Mouse (Mus musculus) adrenal gland, postnatal 25 days (tissue): ENCODE measurements around the gene Cux1. TPM values are rescaled to one million over a fixed set of nuclear protein-coding genes. Genes with fewer than 3 reads are reported as not detected.
A peak's percentile ranks its signal among the peaks of the same experiment; 100 is the strongest.

Source experiments
- DNase-seq: peaks from one replicate; pipeline ENCODE4 v3.0.0; 2021; ENCODE audit warnings: mixed read lengths
- total RNA-seq: library from RNA; stranded (reverse); gene quantifications from 2 replicates; pipeline ENCODE4 v1.2.3, GENCODE M21; 2021

Gene Cux1
- total RNA-seq, 1 experiment from 2014 or later = 109 TPM

GRCm38 (mm10) chr5:136566812-136567175, 496 bp downstream of the Cux1 start:
- DNase-seq = no peak

- DNase-seq = peak; percentile 78
These were observed 1.1 kb downstream of the Cux1 start for GRCm38 (mm10) chr5:136566001-136566811.

- DNase-seq = peak; percentile 49
These were observed 1.9 kb downstream of the Cux1 start for GRCm38 (mm10) chr5:136565311-136565811.

GRCm38 (mm10) chr5:136564613-136565299, 2.5 kb downstream of the Cux1 start:
- DNase-seq = no peak

GRCm38 (mm10) chr5:136563996-136564395, 3.3 kb downstream of the Cux1 start:
- no peak for DNase-seq

- no peak for DNase-seq
These were observed 4.2 kb downstream of the Cux1 start for GRCm38 (mm10) chr5:136563104-136563503.

- no peak for DNase-seq
These were observed 5.1 kb downstream of the Cux1 start for GRCm38 (mm10) chr5:136562212-136562611.

- no peak for DNase-seq
These were observed 5.6 kb downstream of the Cux1 start for GRCm38 (mm10) chr5:136561641-136562040.

- DNase-seq = no peak
These were observed 6.6 kb downstream of the Cux1 start for GRCm38 (mm10) chr5:136560656-136561055.

- DNase-seq = peak; percentile 24
These were observed 9.8 kb downstream of the Cux1 start for GRCm38 (mm10) chr5:136557446-136557845.

- DNase-seq = no peak
These were observed 10.7 kb downstream of the Cux1 start for GRCm38 (mm10) chr5:136556328-136557262.

GRCm38 (mm10) chr5:136555703-136556102, 11.6 kb downstream of the Cux1 start:
- peak; percentile 78 for DNase-seq

- DNase-seq = no peak
These were observed 14.5 kb downstream of the Cux1 start for GRCm38 (mm10) chr5:136552832-136553231.

GRCm38 (mm10) chr5:136552093-136552492, 15.2 kb downstream of the Cux1 start:
- no peak for DNase-seq

GRCm38 (mm10) chr5:136551571-136551970, 15.7 kb downstream of the Cux1 start:
- no peak for DNase-seq

- no peak for DNase-seq
These were observed 16.6 kb downstream of the Cux1 start for GRCm38 (mm10) chr5:136550726-136551125.

- no peak for DNase-seq
These were observed 18.5 kb downstream of the Cux1 start for GRCm38 (mm10) chr5:136548776-136549175.

GRCm38 (mm10) chr5:136545061-136545460, 22.2 kb downstream of the Cux1 start:
- no peak for DNase-seq

- no peak for DNase-seq
These were observed 24.1 kb downstream of the Cux1 start for GRCm38 (mm10) chr5:136543171-136543570.

GRCm38 (mm10) chr5:136540952-136541351, 26.3 kb downstream of the Cux1 start:
- peak; percentile 64 for DNase-seq

- DNase-seq = no peak
These were observed 27.0 kb downstream of the Cux1 start for GRCm38 (mm10) chr5:136540055-136540838.
